Mouse (Mus musculus): ENCODE results near the gene Pon3.

DNA sequence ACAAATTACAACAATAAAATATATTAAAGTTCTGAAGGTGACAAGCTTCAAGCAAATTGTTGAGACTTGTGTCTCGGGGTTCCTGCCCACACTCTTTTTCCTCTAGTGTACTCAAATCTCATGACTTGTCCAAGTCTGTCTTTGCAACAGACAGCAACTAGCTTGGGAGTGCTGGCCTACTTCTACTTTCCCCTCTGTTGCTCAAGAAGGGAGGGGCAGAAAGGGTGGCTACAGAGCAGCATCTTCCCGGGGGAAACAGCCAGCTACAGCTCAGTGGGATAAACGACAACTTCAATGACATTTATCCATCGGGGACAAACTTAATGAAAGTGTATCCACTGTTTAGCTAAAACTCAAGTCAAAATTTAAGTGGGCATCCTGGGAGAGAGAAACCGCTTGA, 36.8 kb upstream of the Pon3 start:
- TF ChIP-seq CTCF (IDR thresholded peaks at IDR 0.05; ENCODE audit: low read depth, low read length) (no peak), EP300 (IDR thresholded peaks at IDR 0.05; ENCODE audit: insufficient read depth, low read depth, low read length) (no peak), POLR2A (IDR thresholded peaks at IDR 0.05; ENCODE audit: insufficient read depth, low read length) (no peak)
